Comparison of ENCODE assay signal across 15 mouse cellular contexts in genomic region chr11:90558359-90559047, GRCm38 (mm10).
DNase-seq lines count a peak whose midpoint lies in the region; ATAC-seq and TF ChIP-seq lines count a peak whose summit lies in the region.
"Had no signal": no experiment of that assay in that cellular context is flagged by ENCODE, and none has a peak within 500 bp of the region (broad histone marks: within the 10 kb centered on the region; RNA-seq: fewer than 3 reads in every experiment).

No protein-coding gene starts in this region.

- peaks cover 2% of the 10 kb centered on the region; the same call in 1 of the 2 replicates for H3K36me3 ChIP-seq in kidney, embryonic 15.5 days
- peaks cover 4% of the 10 kb centered on the region for H3K36me3 ChIP-seq in megakaryocyte, embryonic 14.5 days (replicated peaks; ENCODE audit: low read length)
- H3K36me3 ChIP-seq: neural tube, embryonic 15.5 days had no signal

- H3K4me1 ChIP-seq in kidney, embryonic 15.5 days: peaks cover 10% of the 10 kb centered on the region
- peaks cover 25% of the 10 kb centered on the region for H3K4me1 ChIP-seq in megakaryocyte, embryonic 14.5 days
- H3K4me1 ChIP-seq: embryonic facial prominence, embryonic 15.5 days; hindbrain, embryonic 10.5 days had no signal

- no peak for DNase-seq in kidney, adult 18-20 months
- peak; percentile 89 for DNase-seq in 416B (ENCODE audit: low read depth)
- peak; percentile 60 for DNase-seq in Patski (ENCODE audit: low read depth, low spot score)
- DNase-seq in frontal cortex, adult 2 months (ENCODE audit: extremely low spot score in 1 of 2, low spot score in 1 of 2): no peak
- no peak for DNase-seq in gastrocnemius, adult 8-10 months (ENCODE audit: low spot score in 2 of 2)
- DNase-seq in adrenal gland, adult 8-10 months: no peak
- DNase-seq: cerebellum, postnatal 10 days; heart, adult 18-20 months; kidney, postnatal 25 days had no signal

- no peaks in the 10 kb centered on the region for H3K9me3 ChIP-seq in kidney, embryonic 15.5 days (replicated peaks)
- H3K9me3 ChIP-seq in megakaryocyte, embryonic 14.5 days: no peaks in the 10 kb centered on the region
- H3K9me3 ChIP-seq: embryonic facial prominence, embryonic 15.5 days; hindbrain, embryonic 10.5 days; neural tube, embryonic 15.5 days had no signal

- no peak overlapping the region for H3K9ac ChIP-seq in kidney, embryonic 15.5 days
- H3K9ac ChIP-seq: embryonic facial prominence, embryonic 15.5 days; neural tube, embryonic 15.5 days had no signal

- POLR2A ChIA-PET in Patski (lab: Charles Lee): no interaction called here

- 39% methylated on average over 9 of the region's 9 CpGs for WGBS in kidney, embryonic 15.5 days

- H3K27me3 ChIP-seq in kidney, embryonic 15.5 days: no peaks in the 10 kb centered on the region
- H3K27me3 ChIP-seq in Patski: no peaks in the 10 kb centered on the region
- H3K27me3 ChIP-seq in megakaryocyte, embryonic 14.5 days (replicated peaks): no peaks in the 10 kb centered on the region
- H3K27me3 ChIP-seq: embryonic facial prominence, embryonic 15.5 days; neural tube, embryonic 15.5 days had no signal

- H3K4me2 ChIP-seq in kidney, embryonic 15.5 days: 0 out of 2 replicates have a peak overlapping the region, but pooled peaks have one; percentile 4
- H3K4me2 ChIP-seq: embryonic facial prominence, embryonic 15.5 days; liver, embryonic 11.5 days; neural tube, embryonic 15.5 days had no signal

- CTCF ChIA-PET in Patski (lab: Charles Lee): no interaction called here

- in situ Hi-C loops in Patski (cut with MboI; ENCODE audit: low pct_unique_long_range_greater_than_20kb): no loop called here

- H3K4me3 ChIP-seq in kidney, embryonic 15.5 days (replicated peaks): no peak overlapping the region
- H3K4me3 ChIP-seq in megakaryocyte, embryonic 14.5 days (replicated peaks): peak overlapping the region; percentile 59
- H3K4me3 ChIP-seq: embryonic facial prominence, embryonic 15.5 days; hindbrain, embryonic 10.5 days; neural tube, embryonic 15.5 days had no signal

- TF ChIP-seq CTCF in Patski (IDR thresholded peaks at IDR 0.05): no peak

- ATAC-seq in kidney, embryonic 15.5 days (replicated peaks; ENCODE audit: low FRiP score): 0 out of 2 replicates have a peak, but pooled peaks have one; percentile 12
- peak; percentile 99 for ATAC-seq in Patski

- H3K27ac ChIP-seq in kidney, embryonic 15.5 days: no peak overlapping the region
- H3K27ac ChIP-seq: embryonic facial prominence, embryonic 15.5 days; hindbrain, embryonic 10.5 days; neural tube, embryonic 15.5 days had no signal

Comparison
In these comparisons a context has a peak if more than half of its experiments do, and no peak if none do; other contexts are left out.
1. DNase-seq: peak in 416B (single experiment) and Patski (single experiment); none in kidney, adult 18-20 months (single experiment), frontal cortex, adult 2 months (0 of 2), gastrocnemius, adult 8-10 months (0 of 2) and adrenal gland, adult 8-10 months (single experiment).